Mouse (Mus musculus): Measurements from ENCODE around the gene Chid1. TPM values are rescaled to one million over a fixed set of nuclear protein-coding genes. Genes with fewer than 3 reads are reported as not detected.

The Chid1 gene
- 20.8 and 22.6 TPM in 2 replicates for polyA plus RNA-seq (2015; fragmentation: Nextera tagmentation; extraction: Ambion mirVana)

DNA sequence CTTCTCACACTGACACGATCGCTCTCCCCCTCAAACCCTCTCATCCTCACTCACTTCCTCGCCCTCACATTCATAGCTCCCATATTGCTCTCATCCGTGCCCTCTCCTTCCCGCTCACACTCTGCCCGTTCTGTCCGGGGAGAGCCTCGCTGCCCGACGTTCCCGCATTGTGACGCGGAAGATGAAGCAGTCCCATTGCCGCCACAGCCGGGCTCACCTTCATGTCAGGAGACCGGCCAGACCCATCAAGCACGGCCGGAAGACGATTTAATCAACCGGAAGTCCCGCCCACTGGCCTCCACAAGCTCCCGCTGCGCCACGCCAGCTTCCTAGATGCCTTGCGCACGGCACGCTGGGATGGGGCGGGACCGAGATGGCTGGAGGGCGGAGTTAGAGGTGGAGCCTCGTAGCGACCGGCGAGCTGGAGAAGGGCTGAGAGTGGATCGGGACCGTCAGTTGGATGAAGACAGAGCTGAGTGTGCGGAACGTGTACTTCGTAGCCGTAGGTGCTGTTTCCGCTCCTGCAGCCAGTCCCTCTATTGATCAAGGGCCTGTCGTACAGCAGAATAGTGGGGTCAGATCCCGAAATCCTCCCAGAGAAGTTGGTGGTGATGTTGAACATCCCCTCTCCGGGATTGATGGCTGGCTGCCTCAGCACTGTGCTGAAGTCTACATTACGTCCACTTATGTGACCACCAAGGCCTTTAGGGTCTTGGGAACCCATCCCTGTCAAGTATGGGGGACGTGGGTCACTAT, at the start of gene Chid1:
TSS of gene Chid1 (minus strand) at position 302 of the 756 bp plus-strand sequence.
- H3K4me3 ChIP-seq (ENCODE audit: low read depth, low read length): peak within 1 kb of the TSS; percentile 59
- H3K4me2 ChIP-seq (replicated peaks; ENCODE audit: low read depth): peak within 1 kb of the TSS; percentile 76
- peak within 1 kb of the TSS; percentile 91 for H3K27ac ChIP-seq (replicated peaks)
- H3K36me3 ChIP-seq (ENCODE audit: control insufficient read depth, insufficient read depth, low read length): no peaks in the 10 kb centered on the region
- H3K4me1 ChIP-seq (replicated peaks; ENCODE audit: control insufficient read depth, insufficient read depth): peaks cover 8% of the 10 kb centered on the region; the same call in 1 of the 2 replicates
- H3K27me3 ChIP-seq (ENCODE audit: control insufficient read depth, insufficient read depth, low read length): no peaks in the 10 kb centered on the region
- ATAC-seq (ENCODE audit: low FRiP score, low TSS enrichment): peak; percentile 92
- peak within 1 kb of the TSS; percentile 72 for H3K9ac ChIP-seq (ENCODE audit: low read length)
- H3K9me3 ChIP-seq (ENCODE audit: control insufficient read depth, low read length): no peaks in the 10 kb centered on the region
- no peak for TF ChIP-seq EP300 (optimal IDR thresholded peaks at IDR 0.05)
- no peak for TF ChIP-seq CTCF (IDR thresholded peaks at IDR 0.05; ENCODE audit: low read depth)
- DNase-seq (ENCODE audit: low spot score): peak; percentile 99
- under 1% methylated on average over 46 of the region's 46 CpGs for WGBS

DNA sequence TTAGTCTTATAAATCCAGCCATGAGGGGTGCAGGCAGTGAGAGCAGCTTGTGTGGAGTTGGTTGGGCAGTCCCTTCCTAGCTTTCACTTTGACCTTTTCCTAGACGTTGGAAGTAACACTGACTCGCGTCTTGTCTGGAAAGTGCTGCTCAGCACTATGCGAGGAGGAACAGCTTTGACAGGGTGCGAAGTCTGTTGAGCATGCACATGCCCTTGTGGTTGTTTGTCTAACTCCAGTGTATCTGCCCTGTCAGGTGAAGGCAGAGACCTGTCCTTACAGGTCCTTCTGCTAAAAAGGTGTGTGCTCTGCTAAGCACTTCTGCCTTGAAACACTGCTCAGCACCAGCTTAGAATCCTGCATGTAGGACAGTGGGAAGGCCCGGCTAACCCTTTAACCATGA, 49.2 kb upstream of the Chid1 start:
- DNase-seq (ENCODE audit: low spot score) (no peak), ATAC-seq (ENCODE audit: low FRiP score, low TSS enrichment) (peak; percentile 50; the same call in 1 of the 2 replicates)

DNA sequence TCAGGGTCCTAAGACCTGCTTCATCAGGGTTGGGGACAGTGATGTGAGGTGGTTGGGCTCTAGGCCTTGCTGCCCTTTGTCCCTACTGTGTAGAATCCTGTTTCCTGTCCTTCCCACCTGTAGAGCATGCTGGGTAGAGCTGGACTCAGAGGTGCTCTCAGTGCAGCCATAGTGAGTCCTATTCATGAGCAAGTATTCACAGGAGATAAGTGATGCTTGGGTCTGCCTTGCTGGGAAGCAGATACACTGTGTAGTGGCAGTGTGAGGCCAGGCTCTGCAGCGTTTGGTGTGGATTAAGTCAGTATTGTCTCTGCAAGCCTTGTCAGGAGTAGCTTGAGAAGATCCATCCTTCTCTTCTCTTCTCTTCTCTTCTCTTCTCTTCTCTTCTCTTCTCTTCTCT, 46.2 kb upstream of the Chid1 start:
- Histone ChIP-seq H3K4me1 (replicated peaks; ENCODE audit: control insufficient read depth, insufficient read depth) (no peaks in the 10 kb centered on the region), H3K27me3 (ENCODE audit: control insufficient read depth, insufficient read depth, low read length) (no peaks in the 10 kb centered on the region), H3K27ac (replicated peaks) (peak overlapping the region; percentile 69), H3K9me3 (ENCODE audit: control insufficient read depth, low read length) (no peaks in the 10 kb centered on the region), H3K4me2 (replicated peaks; ENCODE audit: low read depth) (no peak overlapping the region), H3K36me3 (ENCODE audit: control insufficient read depth, insufficient read depth, low read length) (peaks cover 10% of the 10 kb centered on the region), H3K9ac (ENCODE audit: low read length) (no peak overlapping the region), H3K4me3 (ENCODE audit: low read depth, low read length) (no peak overlapping the region)
- DNase-seq (ENCODE audit: low spot score) (no peak), ATAC-seq (ENCODE audit: low FRiP score, low TSS enrichment) (no peak)
- 62% methylated on average over 1 of the region's 1 CpGs for WGBS
- TF ChIP-seq CTCF (IDR thresholded peaks at IDR 0.05; ENCODE audit: low read depth): no peak
- TF ChIP-seq EP300 (optimal IDR thresholded peaks at IDR 0.05): no peak

More for the DNA sequence above, 49.2 kb upstream of the Chid1 start:
- 75% methylated on average over 6 of the region's 6 CpGs for WGBS
- peaks cover 11% of the 10 kb centered on the region for H3K36me3 ChIP-seq (ENCODE audit: control insufficient read depth, insufficient read depth, low read length)
- no peaks in the 10 kb centered on the region for H3K27me3 ChIP-seq (ENCODE audit: control insufficient read depth, insufficient read depth, low read length)
- 0 out of 2 replicates have a peak overlapping the region, but pooled peaks have one; percentile 25 for H3K27ac ChIP-seq (replicated peaks)
- TF ChIP-seq EP300 (optimal IDR thresholded peaks at IDR 0.05) (no peak), CTCF (IDR thresholded peaks at IDR 0.05; ENCODE audit: low read depth) (no peak)
- H3K9me3 ChIP-seq (ENCODE audit: control insufficient read depth, low read length): no peaks in the 10 kb centered on the region
- no peak overlapping the region for H3K4me3 ChIP-seq (ENCODE audit: low read depth, low read length)
- no peaks in the 10 kb centered on the region for H3K4me1 ChIP-seq (replicated peaks; ENCODE audit: control insufficient read depth, insufficient read depth)
- H3K9ac ChIP-seq (ENCODE audit: low read length): no peak overlapping the region
- H3K4me2 ChIP-seq (replicated peaks; ENCODE audit: low read depth): no peak overlapping the region

DNA sequence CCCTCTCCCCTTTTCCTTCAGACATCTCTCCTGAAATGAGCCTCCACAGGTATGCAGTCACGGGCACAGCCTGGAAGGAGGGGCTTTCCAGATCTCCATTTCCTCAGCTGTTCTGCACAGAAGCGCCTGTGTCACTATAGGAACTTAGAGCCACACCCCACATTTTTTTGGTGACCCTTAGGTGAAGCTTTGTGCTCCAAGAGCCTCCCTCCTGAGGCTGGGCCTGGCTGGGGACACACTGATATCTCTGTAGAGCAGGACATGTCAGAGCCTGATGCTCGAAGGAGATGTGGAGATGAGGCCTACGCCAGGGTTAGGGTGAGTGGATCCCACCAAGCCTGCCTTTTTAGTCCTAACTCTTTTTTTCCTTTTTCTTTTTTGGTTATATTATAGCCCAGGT, 45.6 kb upstream of the Chid1 start:
- Histone ChIP-seq H3K9me3 (ENCODE audit: control insufficient read depth, low read length) (no peaks in the 10 kb centered on the region), H3K4me3 (ENCODE audit: low read depth, low read length) (no peak overlapping the region), H3K9ac (ENCODE audit: low read length) (no peak overlapping the region), H3K27ac (replicated peaks) (no peak overlapping the region; the same call in 1 of the 2 replicates), H3K27me3 (ENCODE audit: control insufficient read depth, insufficient read depth, low read length) (no peaks in the 10 kb centered on the region), H3K4me1 (replicated peaks; ENCODE audit: control insufficient read depth, insufficient read depth) (no peaks in the 10 kb centered on the region), H3K36me3 (ENCODE audit: control insufficient read depth, insufficient read depth, low read length) (peaks cover 5% of the 10 kb centered on the region; the same call in 1 of the 2 replicates), H3K4me2 (replicated peaks; ENCODE audit: low read depth) (no peak overlapping the region)
- no peak for DNase-seq (ENCODE audit: low spot score)
- 0 out of 2 replicates have a peak, but pooled peaks have one; percentile 36 for ATAC-seq (ENCODE audit: low FRiP score, low TSS enrichment)
- no peak for TF ChIP-seq EP300 (optimal IDR thresholded peaks at IDR 0.05)
- TF ChIP-seq CTCF (IDR thresholded peaks at IDR 0.05; ENCODE audit: low read depth): no peak
- WGBS: 63% methylated on average over 4 of the region's 4 CpGs

DNA sequence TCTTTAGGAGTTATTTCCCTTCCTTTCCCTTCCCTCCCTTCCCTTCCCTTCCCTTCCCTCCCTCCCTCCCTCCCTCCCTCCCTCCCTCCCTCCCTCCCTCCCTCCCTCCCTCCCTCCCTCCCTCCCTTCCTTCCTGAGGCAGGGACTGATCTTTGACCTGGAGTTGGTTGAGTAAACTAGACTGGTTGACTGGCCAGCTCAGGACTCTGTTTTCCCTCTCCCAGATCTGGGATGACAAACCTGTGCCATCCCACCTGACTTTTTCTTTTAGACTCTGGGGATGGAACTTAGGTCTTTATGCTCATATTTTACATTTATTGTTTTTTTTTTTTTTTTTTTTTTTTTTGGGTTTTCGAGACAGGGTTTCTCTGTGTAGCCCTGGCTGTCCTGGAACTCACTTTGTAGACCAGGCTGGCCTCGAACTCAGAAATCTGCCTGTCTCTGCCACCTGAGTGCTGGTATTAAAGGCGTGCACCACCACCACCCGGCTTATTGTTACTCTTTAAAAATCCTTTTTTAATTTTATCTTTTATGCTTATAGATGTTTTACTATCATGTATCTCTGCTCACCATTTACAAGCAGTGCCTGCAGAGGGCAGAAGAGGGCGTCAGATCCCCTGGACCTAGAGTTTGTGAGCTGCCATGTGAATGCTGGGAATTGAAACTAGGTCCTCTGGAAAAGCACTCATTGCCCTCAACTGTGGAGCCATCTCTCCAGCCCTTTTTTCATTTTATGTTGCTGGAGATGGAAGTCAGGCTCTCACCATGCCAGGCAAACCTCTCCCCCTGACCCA, 44.6 kb upstream of the Chid1 start:
- DNase-seq (ENCODE audit: low spot score) (no peak), ATAC-seq (ENCODE audit: low FRiP score, low TSS enrichment) (no peak)
- Histone ChIP-seq H3K36me3 (ENCODE audit: control insufficient read depth, insufficient read depth, low read length) (no peaks in the 10 kb centered on the region), H3K9me3 (ENCODE audit: control insufficient read depth, low read length) (no peaks in the 10 kb centered on the region), H3K4me1 (replicated peaks; ENCODE audit: control insufficient read depth, insufficient read depth) (no peaks in the 10 kb centered on the region), H3K4me2 (replicated peaks; ENCODE audit: low read depth) (no peak overlapping the region), H3K9ac (ENCODE audit: low read length) (no peak overlapping the region), H3K27ac (replicated peaks) (no peak overlapping the region), H3K27me3 (ENCODE audit: control insufficient read depth, insufficient read depth, low read length) (no peaks in the 10 kb centered on the region), H3K4me3 (ENCODE audit: low read depth, low read length) (no peak overlapping the region)
- WGBS: 88% methylated on average over 4 of the region's 5 CpGs
- peak; percentile 38; the same call in 1 of the 2 replicates for TF ChIP-seq CTCF (IDR thresholded peaks at IDR 0.05; ENCODE audit: low read depth)
- no peak for TF ChIP-seq EP300 (optimal IDR thresholded peaks at IDR 0.05)

Data from stomach, postnatal 0 days (tissue).